Mouse (Mus musculus) frontal cortex, postnatal 10 days (tissue): ENCODE results near the gene Psmd3.

Experiments used
- DNase-seq, 2 experiments: peaks; one replicate each; pipeline ENCODE4 v3.0.0; 2022; ENCODE audit warnings: low spot score in 2 of 2, mixed read lengths in 1 of 2

The Psmd3 gene

GRCm38 (mm10) chr11:98744456-98745019 is 62.2 kb downstream of the Psmd3 start:
- no peak for DNase-seq
